Mouse (Mus musculus) ES-E14 (cell line): ENCODE measurements around the gene Fbxl19. TPM values are rescaled to one million over a fixed set of nuclear protein-coding genes. Genes with fewer than 3 reads are reported as not detected.

Experiments used
- DNase-seq: peaks from one replicate; pipeline ENCODE4 v3.0.0-alpha.2; 2013; ENCODE audit warnings: low read depth, low spot score
- H3K27ac ChIP-seq: 2 replicates; pipeline ENCODE4 v1.5.1; 2012; ENCODE audit warnings: low read depth, mild to moderate bottlenecking, low read length, moderate library complexity, mixed read lengths; ENCODE audit not compliant: poor library complexity, insufficient read depth, severe bottlenecking
- H3K36me3 ChIP-seq: 2 replicates; pipeline ENCODE4 v1.6.1; 2012; ENCODE audit warnings: mild to moderate bottlenecking, low read length, moderate library complexity, mixed read lengths; ENCODE audit not compliant: control insufficient read depth, poor library complexity, insufficient read depth, severe bottlenecking
- H3K4me1 ChIP-seq, 2 experiments: fragments of 150-350 bp in 1 of 2; sonication (generic) in 1 of 2; 2 replicates each; pipeline ENCODE4 v1.6.1; 2012; ENCODE audit warnings: low read length in 2 of 2, mild to moderate bottlenecking in 1 of 2, mixed read lengths in 1 of 2; ENCODE audit not compliant: control insufficient read depth in 2 of 2, insufficient read depth in 2 of 2, poor library complexity in 1 of 2
- H3K4me3 ChIP-seq, 2 experiments: fragments of 150-350 bp in 1 of 2; sonication (generic) in 1 of 2; 2 replicates each; pipeline ENCODE4 v1.5.1; 2012; ENCODE audit warnings: low read length in 2 of 2, low read depth in 1 of 2, mild to moderate bottlenecking in 1 of 2, mixed read lengths in 1 of 2; ENCODE audit not compliant: insufficient read depth in 1 of 2, poor library complexity in 1 of 2, severe bottlenecking in 1 of 2
- H3K9ac ChIP-seq: 2 replicates; pipeline ENCODE4 v1.6.1; 2012; ENCODE audit warnings: low read depth, mild to moderate bottlenecking, low read length, mixed read lengths; ENCODE audit not compliant: poor library complexity, insufficient read depth, severe bottlenecking
- H3K9me3 ChIP-seq: fragments of 150-350 bp; sonication (generic); 2 replicates; pipeline ENCODE4 v1.6.1; 2012; ENCODE audit warnings: low read depth, mild to moderate bottlenecking, low read length; ENCODE audit not compliant: control insufficient read depth, insufficient read depth
- CHD2 ChIP-seq: IDR thresholded peaks from 2 replicates; pipeline ENCODE4 v1.6.1; 2014; ENCODE audit warnings: mild to moderate bottlenecking, low read depth, low read length, inconsistent platforms
- HCFC1 ChIP-seq: IDR thresholded peaks from 2 replicates; pipeline ENCODE4 v1.6.1; 2012; ENCODE audit warnings: low read length, inconsistent platforms, borderline replicate concordance; ENCODE audit not compliant: insufficient read depth
- MAFK ChIP-seq: IDR thresholded peaks from 2 replicates; pipeline ENCODE4 v1.6.1; 2014; ENCODE audit warnings: mild to moderate bottlenecking, low read depth, low read length, inconsistent platforms; ENCODE audit not compliant: insufficient read depth
- ZC3H11A ChIP-seq: IDR thresholded peaks from 2 replicates; pipeline ENCODE4 v1.6.1; 2012; ENCODE audit warnings: low read depth, mild to moderate bottlenecking, inconsistent platforms, low read length, borderline replicate concordance
- ZNF384 ChIP-seq: IDR thresholded peaks from 2 replicates; pipeline ENCODE4 v1.6.1; 2012; ENCODE audit warnings: low read depth, low read length, inconsistent platforms
- in situ Hi-C, 2 experiments: fragments of 600-800 bp; cut with MboI; formaldehyde crosslinking; loops; one replicate each; pipeline ENCODE4 v1.15.1; 2025; ENCODE audit warnings: low sequenced_read_pairs in 2 of 2, inconsistent platforms in 1 of 2; ENCODE audit not compliant: unreplicated experiment in 2 of 2
- total RNA-seq: library from RNA; depleted of rRNA; stranded (reverse); fragments of 300-350 nt; gene quantifications from 2 replicates; pipeline ENCODE4 v1.2.3, GENCODE M21; 2012

Gene Fbxl19
- total RNA-seq, 1 experiment = 86.9 TPM

DNA sequence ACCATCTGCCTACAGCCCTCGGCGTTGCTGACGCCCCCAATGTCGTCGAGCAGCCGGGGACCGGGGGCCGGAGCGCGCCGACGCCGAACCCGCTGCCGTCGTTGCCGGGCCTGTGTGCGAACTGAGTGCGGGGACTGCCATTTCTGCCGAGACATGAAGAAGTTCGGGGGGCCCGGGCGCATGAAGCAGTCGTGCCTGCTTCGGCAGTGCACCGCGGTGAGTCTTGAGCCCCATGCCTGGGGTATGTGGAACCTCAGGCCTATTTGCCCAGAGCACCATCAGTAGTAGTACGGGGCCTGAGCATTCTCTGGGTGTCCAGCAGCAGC is 3.9 kb downstream of the Fbxl19 start:
- no peak overlapping the region for H3K27ac ChIP-seq
- in situ Hi-C loops = no loop called here
- H3K9me3 ChIP-seq = no peaks in the 10 kb centered on the region
- H3K36me3 ChIP-seq = peaks cover 48% of the 10 kb centered on the region
- DNase-seq = no peak
- TF ChIP-seq MAFK (no peak), CHD2 (no peak), ZC3H11A (no peak), HCFC1 (no peak), ZNF384 (no peak)
- peaks cover 2 to 28% of the 10 kb centered on the region in 2 experiments; a peak in 3 of 4 replicates for H3K4me1 ChIP-seq
- H3K4me3 ChIP-seq = peak overlapping the region; percentile 73 to 88
- peak overlapping the region; percentile 86 for H3K9ac ChIP-seq

DNA sequence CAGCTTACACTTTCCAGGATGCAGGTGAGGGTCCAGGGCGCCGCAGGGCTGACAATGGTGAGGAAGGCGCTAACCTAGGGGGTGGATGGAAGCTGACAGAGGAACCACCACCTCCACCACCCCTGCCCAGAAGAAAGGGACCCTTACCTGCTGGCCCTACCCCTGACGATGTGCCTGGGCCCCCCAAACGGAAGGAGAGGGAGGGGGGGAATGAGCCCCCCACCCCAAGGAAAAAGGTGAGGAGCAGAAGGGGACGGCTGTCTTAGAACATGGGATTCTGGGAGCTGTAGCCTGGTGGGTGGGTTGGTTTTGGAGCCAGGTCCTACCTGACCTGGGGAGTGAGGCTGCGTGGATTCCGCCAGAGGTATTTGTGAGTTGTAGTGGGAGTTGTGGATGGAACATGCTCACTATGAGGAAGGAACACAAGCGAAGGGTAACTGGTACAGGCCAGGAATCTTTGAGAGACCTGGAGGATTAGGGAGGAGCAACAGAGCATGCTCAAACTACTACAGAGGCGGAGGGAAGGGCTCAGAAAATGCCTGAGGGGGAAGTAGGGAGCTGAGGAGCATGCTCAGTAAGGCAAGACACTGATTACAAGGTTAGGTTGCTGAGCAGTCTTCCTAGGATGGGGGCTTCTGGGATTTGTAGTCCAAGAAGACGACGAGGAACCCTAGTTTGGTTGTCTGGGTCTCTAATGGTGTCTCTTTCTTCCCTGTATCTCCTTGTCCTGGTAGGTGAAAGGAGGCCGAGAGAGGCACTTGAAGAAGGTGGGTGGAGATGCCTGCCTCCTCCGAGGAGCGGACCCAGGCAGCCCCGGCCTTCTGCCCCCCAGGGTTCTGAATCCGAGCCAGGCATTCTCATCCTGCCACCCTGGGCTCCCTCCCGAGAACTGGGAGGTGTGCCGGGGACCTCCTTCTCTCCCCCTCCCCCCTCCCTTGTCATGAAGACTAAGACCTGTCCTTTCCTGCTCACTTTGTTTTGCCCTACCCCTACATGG is 6.1 kb downstream of the Fbxl19 start:
- peaks cover 3 to 33% of the 10 kb centered on the region in 2 experiments for H3K4me1 ChIP-seq
- no peaks in the 10 kb centered on the region for H3K9me3 ChIP-seq
- no peak overlapping the region for H3K4me3 ChIP-seq
- in situ Hi-C loops = no loop called here
- 0 out of 2 replicates have a peak overlapping the region, but pooled peaks have one; percentile 23 for H3K27ac ChIP-seq
- H3K36me3 ChIP-seq = peaks cover 65% of the 10 kb centered on the region
- peak; percentile 78 for DNase-seq
- peak overlapping the region; percentile 35; the same call in 1 of the 2 replicates for H3K9ac ChIP-seq
- TF ChIP-seq HCFC1 (peak; percentile 89), ZC3H11A (no peak)

DNA sequence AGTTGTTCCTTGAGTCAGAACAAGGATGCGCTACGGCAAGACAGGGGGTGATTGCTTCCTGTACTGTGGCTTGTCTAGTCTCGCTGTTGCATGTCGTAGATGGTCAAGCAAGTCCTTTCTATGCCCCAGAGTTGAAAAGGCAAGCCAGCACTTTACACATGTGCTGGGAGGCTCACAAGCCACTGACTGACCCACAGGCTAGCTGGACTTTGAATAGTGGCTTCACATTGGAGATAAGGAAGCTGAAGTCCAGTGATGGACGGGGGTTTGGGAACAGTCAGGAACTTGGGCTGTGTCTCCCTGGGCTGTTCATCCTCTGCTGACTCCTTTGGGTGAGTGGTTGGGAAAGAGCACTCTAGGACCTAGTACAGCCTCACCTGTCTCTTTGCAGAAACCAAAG is 7.3 kb downstream of the Fbxl19 start:
- peak overlapping the region in 1 of 2 experiments; percentile 49; a peak in 1 of 4 replicates for H3K4me3 ChIP-seq
- DNase-seq = no peak
- no peak overlapping the region for H3K27ac ChIP-seq
- TF ChIP-seq ZC3H11A (no peak), MAFK (no peak), CHD2 (no peak)
- H3K9me3 ChIP-seq = no peaks in the 10 kb centered on the region
- peak overlapping the region; percentile 20; the same call in 1 of the 2 replicates for H3K9ac ChIP-seq
- H3K36me3 ChIP-seq = peaks cover 77% of the 10 kb centered on the region
- in situ Hi-C loops = no loop called here
- H3K4me1 ChIP-seq = peaks cover 3 to 41% of the 10 kb centered on the region in 2 experiments

DNA sequence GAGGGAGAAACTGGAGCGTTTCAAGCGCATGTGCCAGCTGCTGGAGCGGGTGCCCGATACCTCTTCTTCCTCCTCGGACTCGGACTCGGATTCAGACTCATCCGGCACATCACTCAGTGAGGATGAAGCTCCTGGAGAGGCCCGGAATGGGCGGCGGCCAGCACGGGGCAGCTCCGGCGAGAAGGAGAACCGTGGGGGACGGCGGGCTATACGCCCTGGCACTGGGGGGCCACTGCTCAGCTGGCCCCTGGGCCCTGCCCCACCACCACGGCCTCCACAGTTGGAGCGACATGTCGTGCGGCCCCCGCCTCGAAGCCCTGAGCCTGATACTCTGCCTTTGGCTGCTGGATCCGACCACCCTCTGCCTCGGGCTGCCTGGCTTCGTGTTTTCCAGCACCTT is 7.7 kb downstream of the Fbxl19 start:
- Histone ChIP-seq H3K4me1 (peaks cover 3 to 41% of the 10 kb centered on the region in 2 experiments), H3K9ac (peak overlapping the region; percentile 20), H3K27ac (no peak overlapping the region), H3K9me3 (no peaks in the 10 kb centered on the region), H3K4me3 (peak overlapping the region in 1 of 2 experiments; percentile 49; a peak in 2 of 4 replicates), H3K36me3 (peaks cover 81% of the 10 kb centered on the region)
- in situ Hi-C loops = no loop called here
- no peak for DNase-seq
- no peak for TF ChIP-seq CHD2
- no peak for TF ChIP-seq HCFC1
- TF ChIP-seq ZC3H11A = no peak
- TF ChIP-seq MAFK = no peak
- no peak for TF ChIP-seq ZNF384
